Mouse (Mus musculus): ENCODE results near the gene Dpm3.

DNA sequence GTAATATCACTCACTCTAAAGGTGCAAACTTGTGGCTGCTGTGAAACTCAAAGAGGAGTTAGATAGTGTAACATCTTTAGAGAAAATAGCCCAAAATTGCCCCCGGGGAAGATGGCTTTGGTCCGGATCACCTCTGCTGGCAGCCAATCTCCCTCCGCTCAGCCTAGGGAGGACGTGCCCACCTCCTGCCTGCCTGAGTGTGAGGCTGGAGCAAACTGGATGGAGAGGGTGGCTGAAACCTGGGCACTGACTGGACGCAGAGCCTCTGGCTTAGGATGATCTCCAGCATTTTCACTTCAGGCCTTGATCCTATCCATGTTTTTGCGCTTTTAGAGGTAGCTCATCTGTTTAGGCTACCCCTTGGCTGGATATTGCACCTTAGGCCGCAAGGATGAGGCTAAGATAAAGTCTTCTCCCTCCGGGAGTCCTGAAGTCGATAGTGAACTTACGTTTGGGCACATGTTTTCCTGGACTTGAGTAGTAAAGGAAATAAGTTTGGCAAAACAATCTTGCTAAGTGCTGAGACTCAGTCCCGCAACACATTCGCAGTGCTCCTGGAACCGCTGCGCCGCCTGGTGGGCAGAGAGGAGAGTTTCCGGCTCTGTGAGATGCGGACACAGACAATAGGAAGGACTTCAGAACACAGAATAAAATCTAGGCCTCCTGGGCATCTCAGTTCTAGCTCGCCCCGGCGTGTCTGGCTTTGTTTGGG is 22.6 kb downstream of the Dpm3 start:
- TF ChIP-seq CHD2 (IDR thresholded peaks at IDR 0.05; ENCODE audit: low read length) (0 out of 2 replicates have a peak, but pooled peaks have one; percentile 12), CTCF (conservative IDR thresholded peaks at IDR 0.05 in 1 of 2, IDR thresholded peaks at IDR 0.05 in 1 of 2; ENCODE audit: low read depth in 2 of 2, low read length in 2 of 2) (peak; percentile 96), KAT2A (IDR thresholded peaks at IDR 0.05; ENCODE audit: insufficient replicate concordance, low read length) (no peak), POLR2A (IDR thresholded peaks at IDR 0.05; ENCODE audit: low read depth, low read length) (no peak)

Data from CH12.LX (cell line).